Mouse (Mus musculus) cerebellum, adult 18-20 months (tissue): Measurements from ENCODE around the gene Cflar.
A peak's percentile ranks its signal among the peaks of the same experiment; 100 is the strongest.

Experiments
- DNase-seq, 2 experiments: peaks; one replicate each; pipeline ENCODE4 v3.0.0; 2021

The Cflar gene

DNA sequence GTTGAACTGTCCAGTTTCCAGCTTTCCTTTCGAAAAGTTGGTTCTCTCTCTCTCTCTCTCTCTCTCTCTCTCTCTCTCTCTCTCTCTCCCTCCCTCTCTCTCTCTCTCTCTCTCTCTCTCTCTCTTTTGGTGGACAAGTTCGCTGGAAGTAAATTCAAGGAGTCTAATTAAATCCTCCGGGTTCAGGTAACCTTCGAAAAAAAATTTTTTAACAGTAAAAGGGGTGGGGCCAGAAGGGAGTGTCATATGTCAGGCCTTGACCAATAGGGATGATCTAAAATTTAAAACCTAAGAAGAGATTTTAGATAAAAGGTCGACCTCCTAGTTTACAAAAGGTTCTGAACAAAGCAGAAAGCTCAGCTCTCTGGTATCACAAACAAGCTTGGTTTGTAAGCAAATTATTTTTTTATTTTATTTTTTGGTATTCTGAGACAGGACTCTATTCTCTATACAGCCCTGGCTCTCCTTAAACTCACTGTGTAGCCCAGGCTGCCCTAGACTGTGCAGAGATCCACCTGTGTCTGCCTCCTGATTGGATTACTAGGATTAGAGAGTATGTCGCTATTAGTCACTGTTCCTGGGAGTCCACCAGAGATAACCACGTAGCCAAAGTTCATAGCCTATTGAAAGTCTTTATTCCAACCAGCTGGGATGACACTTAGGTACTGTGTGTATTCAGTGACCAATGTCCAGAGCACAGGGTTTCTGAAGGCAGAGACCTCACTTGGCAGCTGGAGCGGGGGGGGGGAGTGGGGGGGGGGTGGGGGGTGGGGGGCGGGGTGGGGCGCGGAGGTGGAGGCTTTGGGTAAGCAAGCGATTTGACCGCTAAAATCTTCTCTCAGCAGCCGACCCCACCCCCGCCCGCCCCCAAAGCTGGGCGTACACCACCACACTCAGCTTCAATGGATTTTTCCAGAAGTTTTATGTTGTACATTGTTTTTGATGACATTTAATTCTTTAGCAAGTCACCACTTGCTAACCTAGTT is 1.1 kb downstream of the Cflar start:
- peak; percentile 38 to 41 for DNase-seq

DNA sequence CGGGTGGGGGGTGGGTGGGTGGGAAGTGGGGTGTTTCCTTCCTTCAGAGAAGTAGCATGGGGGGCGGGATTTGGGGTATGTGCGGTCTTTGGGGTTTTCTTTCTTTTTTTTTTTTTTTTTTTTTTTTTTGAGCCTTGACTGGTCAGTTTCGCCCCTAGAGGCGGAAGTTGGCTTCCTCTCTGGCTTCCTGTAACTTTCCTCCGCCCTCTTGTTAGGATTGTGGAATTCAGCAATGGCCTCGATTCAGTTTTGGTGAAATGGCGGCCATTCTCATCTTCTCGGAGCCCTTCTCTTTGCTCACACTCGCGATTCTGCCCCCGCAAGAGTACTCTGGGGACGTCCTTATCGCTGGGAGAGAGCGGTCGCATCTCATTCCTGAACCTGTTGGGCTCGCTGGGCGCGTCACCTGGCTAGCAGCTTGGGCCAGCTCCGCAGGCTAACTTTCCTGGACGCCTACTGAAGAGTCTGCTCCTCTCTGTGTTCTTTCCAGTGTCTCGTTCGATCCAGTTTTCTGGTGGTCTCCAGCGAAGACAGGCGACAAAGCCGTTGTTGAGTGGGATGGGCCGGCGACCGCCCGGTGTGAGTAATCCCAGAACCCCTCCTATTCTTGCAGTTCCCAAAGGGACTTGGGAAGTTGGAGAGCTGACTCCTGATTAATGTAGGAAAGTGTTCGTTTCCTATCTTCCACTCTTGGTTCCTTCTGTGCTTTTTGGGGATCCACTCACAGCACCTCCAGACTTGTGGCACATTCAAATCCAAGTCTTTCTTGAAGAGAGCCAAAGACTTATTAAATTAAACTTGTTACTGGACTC is 2.0 kb downstream of the Cflar start:
- DNase-seq: peak; percentile 65 to 71

DNA sequence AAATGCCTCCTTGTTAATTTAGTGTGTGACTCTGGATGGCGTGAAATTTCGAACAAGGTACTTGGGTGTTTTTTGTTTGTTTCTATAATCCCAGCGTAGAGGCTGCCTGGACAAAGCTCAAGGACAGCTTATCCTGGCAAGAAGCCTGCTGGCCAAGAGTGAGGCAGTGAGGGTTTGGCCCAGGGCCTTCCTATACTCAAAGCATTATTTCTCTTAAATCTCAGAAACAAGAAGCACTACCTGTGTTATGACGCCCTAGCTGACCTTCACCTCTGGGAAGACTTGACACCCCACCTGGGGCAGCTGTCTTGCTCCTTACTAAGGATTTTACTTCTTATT is 2.6 kb downstream of the Cflar start:
- peak; percentile 82 to 84 for DNase-seq

DNA sequence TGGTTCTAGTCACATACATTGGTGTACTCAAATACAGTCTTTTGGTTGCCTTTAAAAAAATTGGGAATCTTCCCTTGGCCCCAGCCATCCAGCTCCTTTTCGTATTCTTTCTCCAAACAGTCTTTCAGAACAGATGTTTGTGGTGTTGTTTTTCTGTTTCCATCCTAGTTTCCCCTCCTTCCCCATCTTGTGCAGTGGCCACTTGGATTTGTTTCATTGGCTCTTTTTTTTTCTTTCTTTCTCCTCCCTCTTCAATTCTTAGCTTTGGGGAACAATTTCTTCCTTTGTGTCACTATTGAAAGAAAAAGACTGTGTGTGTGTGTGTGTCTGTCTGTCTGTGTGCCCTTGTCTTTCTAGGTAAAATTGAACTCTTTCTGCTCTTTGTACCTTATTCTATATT is 3.1 kb downstream of the Cflar start:
- DNase-seq: no peak

DNA sequence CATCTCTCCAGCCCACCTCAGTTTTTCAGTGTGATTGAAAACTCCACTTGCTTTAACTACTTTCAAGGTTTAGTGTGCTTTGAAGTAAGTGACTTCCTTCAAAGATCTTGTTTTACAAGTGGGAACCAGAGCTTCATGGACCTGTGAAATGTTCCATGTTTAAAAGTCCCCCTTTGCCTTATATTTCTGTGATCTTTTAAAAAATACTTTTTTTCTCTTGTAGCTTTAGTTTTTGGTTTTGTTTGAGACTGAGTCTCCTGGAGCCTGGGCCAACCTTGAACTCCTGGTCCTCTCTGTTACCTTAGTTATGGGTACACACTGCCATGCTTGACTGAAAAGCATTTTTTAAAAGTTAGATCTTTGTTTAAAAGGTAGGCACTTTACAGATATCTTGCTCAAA is 4.2 kb downstream of the Cflar start:
- no peak for DNase-seq

DNA sequence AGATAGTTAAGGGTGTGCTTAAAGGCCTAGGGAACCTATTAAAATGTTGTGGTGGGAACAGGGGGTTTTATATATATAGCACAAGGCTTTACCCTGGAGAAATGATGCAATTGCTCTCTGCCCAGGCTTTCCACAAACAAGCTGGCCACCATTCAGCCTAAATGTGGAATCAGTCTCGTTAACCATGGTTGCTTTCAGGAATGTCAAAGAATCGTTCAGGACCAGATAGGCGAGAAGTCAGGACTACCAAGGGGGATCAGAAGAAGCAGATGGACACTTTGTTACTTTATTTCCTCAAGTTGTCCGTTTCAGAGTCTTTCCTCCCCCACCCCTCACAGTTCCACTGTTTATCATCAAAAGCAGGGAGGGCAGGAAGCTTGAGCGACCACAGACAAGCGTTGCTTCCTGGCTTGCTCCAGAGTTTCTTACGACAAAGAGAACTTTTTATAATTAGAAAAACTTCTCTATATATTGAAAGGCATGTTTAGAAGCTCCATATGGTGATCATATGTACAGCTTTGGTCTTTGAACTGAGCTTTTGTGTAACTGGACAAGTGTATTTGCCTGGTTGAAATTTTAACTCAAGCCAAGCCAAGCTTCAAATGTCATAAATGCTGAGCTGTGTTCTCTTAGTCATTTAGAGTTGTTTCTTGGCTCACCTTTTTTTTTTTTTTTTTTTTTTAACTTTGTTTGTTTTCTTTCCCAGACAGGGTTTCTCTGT is 5.0 kb downstream of the Cflar start:
- DNase-seq: no peak

DNA sequence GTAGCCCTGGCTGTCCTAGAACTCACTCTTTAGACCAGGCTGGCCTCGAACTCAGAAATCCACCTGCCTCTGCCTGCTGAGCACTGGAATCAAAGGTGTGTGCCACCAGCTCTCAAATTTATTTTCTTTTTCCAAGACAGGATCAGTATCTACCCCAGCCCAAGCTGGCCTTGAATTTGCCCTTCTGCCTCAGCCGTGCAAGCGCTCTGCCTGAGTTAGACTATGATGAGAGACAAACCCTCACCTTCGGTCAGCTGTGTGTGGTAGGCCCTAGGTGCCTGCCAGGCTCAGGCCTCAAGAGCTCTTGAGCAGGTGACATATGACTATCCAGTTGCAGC is 5.5 kb downstream of the Cflar start:
- no peak for DNase-seq

DNA sequence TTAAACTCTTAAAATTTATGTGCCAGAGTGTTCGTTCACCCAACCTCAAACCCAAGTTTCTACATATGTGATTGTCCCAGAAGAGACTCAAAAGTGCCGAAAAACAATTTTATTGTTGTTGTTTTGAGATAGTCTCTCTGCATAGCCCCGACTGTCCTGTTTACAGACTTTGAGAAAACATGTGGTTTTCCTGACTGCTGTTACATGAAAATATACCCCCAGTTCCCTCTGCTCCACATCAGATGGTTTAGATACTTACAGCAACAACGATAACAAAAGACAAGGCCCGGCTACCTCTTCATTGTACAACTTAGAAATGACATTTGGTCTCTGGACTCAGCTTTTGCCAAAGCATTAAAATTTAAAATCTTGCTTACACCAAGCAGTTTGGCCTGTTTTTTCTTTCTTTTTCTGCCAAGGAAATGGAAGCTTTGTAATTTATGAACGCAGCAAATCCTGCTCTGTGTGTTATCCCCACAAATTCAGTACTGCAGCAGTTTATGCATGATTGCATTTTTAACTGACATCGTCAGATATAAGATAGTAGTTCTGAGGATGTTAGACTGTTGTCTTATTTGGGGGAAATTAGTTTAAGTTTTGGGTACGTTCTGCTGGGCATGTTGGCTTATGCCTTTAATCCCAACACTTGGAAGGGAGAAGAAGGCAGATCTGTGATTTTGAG is 6.4 kb downstream of the Cflar start:
- DNase-seq: no peak

DNA sequence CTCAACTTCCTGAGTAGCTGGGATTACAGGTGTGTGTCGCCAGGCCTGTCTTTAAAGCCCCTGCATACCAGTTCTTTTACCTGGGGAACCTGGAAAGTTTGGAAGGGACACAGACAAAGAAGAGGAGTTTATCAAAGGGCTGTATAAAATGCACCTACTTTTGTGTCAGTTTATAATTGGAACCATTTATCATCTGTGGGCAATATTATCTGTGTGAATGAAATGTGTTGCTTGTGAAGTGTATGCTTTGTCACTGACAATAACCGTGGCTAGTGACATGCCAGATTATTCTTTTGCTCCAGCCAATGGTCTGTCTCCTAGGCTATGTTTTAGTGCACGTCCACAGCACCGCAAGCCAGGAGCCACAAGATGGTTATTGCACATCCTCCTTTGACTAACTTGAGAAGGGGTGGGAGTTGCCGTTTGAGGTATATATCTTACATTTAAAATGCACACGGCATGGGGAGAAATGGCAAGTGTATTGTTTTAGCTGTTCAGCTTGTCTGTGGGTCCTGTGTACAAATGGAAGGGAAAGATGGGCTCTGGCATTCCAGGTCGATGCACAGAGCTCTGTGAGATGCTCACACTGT is 8.1 kb downstream of the Cflar start:
- no peak for DNase-seq

DNA sequence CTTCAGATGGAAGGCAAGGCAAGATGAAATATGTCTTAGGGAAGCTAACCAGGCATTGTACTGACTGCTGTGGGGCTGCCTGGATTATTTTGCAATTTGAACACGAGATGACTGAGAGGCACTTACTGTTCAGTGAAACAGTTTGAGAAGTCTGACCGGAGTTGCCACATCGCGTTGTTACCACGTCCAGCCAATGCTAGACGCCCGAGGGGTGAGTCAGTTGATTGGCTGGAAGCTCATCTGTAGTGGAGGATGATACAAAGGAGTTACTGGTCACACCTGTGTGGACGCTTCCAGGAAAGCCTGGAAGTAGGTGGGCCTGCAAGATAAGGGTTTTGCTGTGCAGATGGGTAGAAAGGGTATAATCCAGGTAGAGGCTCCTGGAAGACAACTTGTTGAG is 8.8 kb downstream of the Cflar start:
- DNase-seq: no peak

DNA sequence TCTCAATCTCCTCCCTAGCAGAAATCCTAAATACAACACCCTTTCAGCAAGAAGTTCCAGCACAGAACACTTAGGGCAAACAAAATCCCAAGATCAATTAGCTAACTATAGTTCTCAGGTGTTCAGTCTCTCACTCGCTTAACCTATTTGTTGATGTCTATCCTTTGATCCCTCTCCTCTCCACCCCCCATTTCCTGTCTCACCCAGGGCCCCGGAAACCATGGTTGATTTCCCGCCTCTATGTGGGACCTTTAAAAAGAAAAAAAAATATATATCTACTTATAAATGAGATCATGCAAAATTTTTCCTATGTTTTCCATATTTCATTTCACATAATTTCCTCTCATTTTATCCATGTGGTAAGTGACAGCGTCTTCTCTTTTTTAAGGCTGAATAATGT is 9.7 kb downstream of the Cflar start:
- no peak for DNase-seq

DNA sequence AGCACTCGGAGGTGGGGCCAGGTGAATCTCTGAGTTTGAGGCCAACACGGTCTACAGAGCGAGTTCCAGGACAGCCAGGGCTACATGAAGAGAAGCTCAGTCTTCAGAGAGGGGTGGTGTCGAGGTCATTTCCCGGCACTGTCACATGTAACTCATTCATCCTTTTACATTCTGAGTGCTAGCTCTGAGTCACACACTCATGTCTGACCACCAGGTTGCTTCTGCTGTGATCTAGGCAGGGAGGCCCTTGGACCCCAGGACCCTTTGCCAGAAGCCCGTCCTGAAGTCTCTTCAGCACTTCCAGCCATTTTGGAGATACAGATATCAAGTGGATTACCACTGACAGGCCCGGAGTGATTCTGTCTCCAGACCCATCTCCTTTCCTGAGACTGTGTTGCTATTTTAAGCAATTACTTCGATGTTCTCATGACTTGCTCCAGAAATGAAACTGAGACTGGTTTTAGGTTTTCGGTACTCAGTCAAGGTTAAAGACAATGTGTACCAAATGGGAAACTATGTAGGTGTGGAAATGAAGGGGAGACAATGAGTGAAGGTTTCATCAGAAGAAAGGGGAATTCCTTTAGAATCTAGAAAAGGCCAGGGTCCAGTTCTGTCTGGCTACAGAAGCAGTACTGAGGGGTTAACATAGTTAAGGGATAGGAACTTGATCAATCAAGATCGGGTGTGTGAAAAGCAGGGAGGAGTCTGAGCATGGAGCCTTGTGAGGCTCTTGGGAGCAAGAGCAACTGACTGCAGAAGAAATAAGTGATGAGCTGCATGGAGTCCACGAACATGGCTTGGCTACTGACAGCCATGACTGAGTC is 11.0 kb downstream of the Cflar start:
- no peak for DNase-seq

DNA sequence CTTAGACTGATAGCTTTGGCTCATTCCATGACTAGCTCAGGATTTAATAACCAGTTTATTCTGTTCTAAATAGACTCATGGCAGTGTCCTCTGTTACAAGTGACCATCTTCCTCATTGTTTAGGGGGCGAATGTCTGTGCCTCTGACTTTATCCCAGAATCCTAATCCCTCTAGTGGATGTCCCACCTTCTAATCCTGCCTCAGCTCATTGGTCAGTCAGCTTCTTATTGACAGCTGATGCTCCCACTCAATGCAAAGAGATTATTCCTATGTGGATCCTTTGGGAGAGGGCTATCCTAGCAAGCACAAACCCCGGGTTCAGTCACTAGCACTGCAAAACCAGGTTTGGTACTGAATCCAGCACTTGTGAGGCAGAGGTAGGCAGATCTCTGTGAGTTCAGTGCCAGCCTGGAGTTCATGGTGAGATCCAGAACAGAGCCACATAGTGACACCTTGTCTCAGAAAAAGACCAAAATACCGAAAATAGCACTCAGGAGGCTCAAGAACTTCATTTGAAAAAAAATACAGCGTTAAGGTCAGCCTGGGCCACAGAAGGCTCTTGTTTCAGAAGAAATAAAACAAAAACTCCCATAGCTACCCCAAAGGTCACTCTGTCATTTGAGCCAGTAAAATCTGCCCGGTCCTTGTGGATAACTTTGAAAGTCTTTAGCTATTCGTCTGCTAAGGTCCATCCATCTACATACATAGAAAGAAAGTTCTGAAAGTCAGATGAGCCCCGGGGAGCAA is 11.9 kb downstream of the Cflar start:
- DNase-seq: no peak

DNA sequence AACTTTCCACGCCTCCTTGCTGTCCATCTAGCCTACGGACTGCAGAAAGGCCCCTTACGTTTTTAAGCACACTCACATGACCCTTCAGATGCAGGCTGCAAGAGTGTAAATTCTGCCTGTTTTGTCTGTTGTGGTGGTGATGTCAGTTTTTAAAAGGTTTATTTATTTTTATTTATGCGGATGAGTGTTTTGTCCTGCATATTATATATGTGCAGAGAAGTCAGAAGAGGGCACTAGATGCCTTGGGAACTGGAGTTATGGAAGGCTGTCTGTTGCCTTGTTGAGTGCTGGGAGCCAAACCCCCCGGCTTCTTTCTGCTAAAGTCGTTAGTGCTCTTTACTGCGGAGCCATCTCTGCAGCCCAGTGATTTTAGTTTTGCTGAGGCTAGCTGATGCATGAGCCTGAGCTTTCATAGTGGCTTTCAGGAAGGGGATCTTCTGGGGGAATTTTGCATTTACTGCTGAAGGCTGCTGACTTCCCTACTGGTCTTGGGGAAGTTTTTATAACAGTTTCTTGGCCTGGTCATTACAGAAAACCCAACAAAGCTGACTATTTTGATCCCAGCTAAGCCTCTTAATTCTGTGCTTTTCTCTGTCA is 12.6 kb downstream of the Cflar start:
- DNase-seq: no peak

DNA sequence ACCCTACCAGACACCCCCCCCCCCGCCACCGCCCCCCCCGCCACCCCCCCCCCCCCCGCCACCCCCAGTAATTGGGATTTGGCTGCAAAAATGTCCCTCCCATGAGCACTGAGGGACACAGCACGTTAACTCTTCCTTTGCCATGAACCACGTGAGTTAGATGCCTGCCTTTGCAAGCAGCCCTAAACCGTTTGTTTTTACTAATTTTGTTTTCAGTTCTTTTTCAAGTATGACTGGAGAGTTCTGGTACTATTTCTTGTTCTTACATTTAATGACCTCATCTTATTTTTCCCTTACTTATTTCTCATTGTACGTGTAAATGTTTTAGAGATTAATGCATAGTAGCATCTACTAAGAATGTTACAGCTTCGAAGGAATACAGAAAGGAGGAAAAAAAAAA is 13.2 kb downstream of the Cflar start:
- DNase-seq: no peak

DNA sequence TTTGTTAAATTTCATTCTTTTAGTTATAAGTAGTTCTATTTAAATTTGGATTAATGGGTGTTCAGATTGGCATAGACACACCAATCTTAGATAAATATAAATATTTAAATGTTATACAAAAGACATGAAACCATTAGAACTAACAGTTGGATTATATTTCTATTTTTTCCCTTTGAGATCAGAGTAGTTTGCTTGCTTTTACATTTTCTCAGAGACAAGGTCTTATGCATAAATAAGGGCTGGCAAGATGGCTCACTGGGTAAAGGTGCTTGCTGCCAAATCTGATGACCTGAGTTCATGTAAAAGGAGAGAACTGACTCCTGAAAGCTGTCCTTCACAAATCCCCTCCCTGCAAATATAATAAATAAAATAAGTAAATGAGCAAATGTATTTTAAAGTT is 13.8 kb downstream of the Cflar start:
- no peak for DNase-seq

DNA sequence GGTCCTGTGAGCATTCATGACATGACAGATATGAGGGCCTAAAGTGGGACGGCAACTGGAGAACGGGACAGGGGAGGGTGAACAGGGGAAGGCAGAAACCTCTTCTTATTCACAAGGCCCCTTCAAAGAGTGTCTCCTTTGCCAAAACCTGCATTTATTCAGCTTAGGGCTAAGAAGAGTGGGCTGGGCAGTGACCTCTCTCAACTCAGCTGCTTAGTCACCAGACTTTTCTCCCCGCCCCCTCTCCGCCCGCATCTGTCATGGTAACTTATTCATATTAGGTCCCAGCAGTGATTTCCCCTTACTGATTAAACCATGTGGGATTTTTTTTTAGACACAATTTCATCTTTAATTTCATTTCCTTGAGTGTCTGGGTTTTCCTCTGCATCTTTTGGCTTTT is 14.5 kb downstream of the Cflar start:
- DNase-seq: no peak

DNA sequence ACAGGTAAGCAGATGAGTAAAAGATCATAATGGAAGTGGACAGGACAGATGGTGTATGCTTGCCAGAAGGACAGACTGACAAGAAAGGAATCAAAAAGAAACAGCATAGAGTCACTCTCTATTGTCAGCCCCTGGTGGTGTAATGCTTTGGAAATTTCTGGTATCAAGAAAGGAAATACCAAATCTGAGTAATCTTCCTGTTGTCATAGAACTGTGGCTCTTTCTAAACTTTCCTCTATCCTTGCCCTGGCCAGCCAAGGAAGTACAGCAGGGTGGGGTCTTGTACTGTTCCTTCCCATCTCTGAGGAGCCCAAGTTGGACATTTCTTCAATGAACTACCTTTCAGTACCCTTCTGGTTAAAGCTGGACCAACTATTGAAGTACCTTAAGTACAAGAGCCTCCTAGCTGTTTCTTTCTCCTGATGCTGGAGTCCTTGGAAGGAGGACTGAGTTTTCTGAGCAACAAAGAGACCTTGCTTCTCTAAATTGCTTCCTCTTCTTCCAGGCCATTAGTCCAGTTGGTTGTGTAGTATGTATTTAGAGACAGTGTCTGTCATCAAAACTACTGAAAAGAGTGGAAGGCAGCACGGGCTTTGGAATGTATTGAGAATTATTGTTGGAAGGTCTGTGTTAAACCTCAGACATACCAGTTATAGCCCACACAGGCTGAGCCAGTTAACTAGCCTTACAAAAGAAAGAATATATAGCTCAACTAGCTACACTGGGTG is 15.9 kb downstream of the Cflar start:
- no peak for DNase-seq

DNA sequence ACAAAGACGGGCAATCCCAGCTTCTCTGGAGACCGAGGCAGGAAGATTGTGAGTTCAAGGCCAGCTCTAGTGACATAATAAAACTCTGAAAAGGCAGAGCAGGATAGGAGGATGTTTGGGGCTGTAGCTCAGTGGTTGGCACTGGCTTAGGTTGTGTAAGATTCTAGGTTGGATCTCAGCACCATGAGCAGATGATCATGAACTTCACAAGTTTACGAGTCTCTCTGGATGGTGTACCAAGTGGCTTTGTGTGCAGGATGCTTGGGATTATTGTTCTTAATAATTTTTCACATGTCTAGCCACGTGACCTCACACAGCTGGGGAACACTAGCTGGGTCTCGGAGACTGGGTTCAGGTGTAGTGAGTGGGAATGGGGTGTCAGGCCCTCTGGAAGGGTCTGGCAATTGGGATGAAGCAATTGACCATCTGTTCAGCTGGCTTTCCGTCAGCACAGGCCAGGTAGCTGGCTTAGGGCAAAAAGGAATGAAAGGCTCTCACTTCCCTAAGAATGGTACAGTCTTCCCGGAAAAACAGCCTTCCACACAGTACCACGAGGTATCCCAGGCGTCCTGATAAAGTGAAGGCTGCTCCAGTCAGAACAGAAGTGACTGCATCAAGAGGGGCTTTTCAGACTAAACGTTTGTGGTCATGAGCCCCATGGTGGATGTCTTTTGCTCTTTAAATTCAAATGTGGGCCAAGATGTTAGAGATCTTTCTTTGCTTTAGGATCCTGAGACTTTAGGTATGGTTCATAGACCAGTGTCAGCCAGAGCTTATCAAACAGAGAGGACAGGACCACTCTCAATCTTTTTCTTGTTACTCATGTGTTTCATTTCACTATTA is 16.7 kb downstream of the Cflar start:
- DNase-seq: peak; percentile 70 to 78
